Mouse (Mus musculus): ENCODE data around the gene Wdcp.
A peak's percentile ranks its signal among the peaks of the same experiment; 100 is the strongest.
"Not testable (repeated sequence)": the region's sequence is repeated elsewhere in the genome, so short reads cannot be mapped to it uniquely, and the experiment has no call there.

Wdcp gene

DNA sequence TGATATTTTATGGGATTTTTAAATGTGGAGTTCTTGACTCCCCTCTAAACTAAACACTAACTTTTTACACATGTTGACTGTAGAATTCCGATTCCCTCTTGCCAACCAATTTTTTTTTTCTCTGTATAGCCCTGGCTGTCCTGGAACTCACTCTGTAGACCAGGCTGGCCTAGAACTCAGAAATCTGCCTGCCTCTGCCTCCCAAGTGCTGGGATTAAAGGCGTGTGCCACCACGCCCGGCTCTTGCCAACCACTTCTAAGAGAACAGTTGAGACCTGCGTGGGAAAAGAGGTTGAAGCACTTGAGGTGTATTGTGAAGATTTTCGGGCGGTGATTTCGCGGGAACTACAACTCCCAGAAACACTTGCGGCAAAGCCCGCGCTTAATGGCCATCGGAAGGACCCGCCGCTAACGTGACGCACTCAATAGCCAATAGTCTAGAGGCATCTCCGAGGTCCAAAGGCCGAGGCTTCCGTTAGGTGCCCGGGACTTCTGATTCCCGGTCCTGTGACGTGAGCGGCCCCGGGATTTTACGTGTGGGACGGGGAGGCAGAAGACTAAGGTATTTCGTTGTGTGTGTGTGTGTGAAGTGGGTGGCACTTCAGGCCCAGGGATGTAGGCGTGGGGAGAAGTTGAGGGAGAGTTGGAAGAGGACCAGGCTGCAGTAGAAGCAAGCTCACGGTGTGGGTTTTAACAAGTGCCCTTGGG is at the start of gene Wdcp:
TSS of gene Wdcp (plus strand) at position 414 of the 708 bp plus-strand sequence.
- DNase-seq (ENCODE audit: low spot score in 2 of 2) = peak; percentile 82 to 85

DNA sequence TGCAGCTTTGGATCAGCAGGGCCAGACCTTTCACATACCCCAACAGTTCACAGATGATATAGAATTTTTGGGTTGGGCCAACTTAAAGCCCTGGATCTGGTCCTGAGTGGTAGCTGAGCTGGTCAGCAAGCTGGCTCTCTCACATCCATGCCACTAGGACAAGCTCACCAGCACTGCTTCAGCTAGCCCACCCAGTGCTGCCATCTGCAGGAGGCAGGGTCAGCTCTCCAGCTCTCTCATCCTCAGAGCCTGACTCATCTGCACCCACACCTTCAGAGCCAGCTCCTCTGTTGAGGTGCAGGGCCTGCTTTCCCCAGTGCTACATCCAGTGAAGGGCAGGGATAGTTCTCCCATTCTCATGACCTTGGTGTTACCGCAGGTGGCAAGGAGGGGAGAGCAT is 49.4 kb upstream of the Wdcp start:
- no peak for DNase-seq (ENCODE audit: low spot score in 2 of 2)

DNA sequence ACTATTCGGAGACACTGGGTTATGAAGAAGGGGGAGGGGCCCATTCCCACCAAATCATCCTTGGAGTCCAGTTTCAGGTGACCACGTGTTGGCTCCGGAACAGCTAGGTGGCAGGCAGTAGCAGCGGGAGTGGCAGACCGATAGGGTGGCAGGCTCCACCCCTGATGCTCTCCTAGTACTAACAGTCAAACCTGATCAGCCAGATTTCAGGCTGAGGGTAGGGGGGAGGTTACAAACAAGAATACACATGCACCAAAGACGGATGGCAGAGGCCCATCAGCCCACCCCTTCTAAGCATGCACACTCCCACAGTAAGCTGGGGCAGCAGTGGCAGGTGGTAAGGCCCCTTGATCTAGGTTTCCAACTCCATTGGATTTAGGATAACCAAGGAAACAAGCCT is 45.6 kb upstream of the Wdcp start:
- not testable (repeated sequence) for DNase-seq (ENCODE audit: low spot score in 2 of 2)

DNA sequence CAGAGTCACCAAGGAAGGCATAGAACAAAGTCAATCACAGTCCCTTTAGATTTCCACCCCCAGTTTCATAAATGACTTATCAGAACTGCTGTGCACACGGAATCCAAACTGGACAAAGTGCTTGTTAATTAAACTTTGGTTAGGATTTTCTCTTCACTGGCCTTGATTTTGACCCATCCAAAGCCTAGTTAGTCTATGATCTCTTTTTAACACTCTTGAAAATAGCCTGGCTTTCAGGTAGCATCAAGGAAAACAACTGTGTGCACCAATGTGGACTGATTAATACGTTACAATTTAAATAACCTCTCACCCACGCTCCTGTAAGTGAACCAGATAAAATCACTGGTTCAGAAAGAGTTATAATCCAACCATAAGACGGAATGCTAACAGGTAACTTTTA is 32.1 kb upstream of the Wdcp start:
- no peak for DNase-seq (ENCODE audit: low spot score in 2 of 2)

DNA sequence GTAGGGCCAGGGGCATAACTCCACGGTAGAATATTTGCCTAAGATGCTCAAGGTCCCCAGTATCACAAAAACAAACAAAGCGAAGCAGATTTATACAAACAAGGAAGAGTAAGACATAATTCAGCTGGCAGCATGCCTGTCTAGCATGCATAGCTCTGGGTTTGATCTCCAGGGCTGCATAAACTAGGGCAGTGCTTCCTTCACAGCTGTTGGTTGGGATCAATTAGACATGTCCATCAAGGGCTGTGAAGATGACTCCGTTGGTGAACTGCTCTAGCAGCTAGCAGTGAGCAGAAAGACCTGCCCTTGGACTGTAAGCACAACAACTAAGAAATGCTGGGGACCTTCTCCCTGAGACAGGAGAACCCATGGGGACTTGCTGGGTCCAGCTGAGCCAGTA is 31.4 kb upstream of the Wdcp start:
- DNase-seq (ENCODE audit: low spot score in 2 of 2) = no peak

DNA sequence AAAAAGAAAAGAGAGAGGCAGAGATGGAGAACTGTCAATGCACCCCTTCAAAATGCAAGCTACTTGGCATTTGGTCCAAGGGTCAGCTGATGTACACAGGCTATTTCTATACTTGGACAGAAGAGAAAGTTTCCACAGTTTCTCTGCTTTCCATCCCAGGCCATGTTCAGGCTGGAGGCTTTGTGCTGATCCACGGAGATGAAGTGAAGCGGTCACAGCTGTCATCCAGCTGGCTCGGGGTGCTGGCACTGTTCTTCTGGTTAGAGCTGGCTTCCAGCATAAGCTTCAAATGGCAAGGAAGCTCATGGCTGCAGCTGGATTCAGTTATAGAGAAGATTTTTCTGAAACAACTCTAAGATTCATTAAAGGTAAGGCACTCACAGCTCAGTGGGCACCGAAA is 29.5 kb upstream of the Wdcp start:
- no peak for DNase-seq (ENCODE audit: low spot score in 2 of 2)

DNA sequence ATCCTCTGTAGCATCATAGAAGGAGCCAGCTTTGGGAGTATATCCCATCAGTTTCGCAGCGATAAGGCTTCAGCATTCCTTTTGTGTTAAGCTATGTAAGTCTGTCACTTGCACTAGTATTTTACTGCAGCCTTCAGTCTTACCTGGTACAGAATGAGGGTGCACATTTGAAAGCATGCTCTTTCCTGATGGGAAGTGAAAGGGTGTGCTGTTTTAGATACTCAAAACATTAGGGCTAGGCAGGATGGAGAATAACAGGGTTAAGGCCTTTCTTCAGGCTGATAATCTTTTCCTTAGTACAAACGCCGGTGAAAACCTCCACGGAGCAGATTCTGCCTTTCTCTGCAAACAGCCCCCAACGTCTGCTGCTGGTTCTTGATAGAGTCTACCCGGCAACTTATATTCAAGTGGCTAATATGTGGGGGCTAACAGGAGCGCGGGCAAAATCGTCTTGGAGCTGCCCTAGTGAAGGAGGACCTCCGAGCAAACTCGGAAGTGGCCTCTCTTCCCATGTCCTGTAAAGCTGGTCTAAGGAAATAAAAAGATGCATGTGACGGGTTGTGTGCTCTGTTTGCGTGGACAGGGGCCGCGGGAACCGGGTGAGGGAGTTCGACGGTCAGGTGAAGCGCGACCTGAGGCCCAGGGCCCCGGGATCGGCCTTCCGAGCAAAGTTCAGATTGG is 26.3 kb upstream of the Wdcp start:
- no peak for DNase-seq (ENCODE audit: low spot score in 2 of 2)

DNA sequence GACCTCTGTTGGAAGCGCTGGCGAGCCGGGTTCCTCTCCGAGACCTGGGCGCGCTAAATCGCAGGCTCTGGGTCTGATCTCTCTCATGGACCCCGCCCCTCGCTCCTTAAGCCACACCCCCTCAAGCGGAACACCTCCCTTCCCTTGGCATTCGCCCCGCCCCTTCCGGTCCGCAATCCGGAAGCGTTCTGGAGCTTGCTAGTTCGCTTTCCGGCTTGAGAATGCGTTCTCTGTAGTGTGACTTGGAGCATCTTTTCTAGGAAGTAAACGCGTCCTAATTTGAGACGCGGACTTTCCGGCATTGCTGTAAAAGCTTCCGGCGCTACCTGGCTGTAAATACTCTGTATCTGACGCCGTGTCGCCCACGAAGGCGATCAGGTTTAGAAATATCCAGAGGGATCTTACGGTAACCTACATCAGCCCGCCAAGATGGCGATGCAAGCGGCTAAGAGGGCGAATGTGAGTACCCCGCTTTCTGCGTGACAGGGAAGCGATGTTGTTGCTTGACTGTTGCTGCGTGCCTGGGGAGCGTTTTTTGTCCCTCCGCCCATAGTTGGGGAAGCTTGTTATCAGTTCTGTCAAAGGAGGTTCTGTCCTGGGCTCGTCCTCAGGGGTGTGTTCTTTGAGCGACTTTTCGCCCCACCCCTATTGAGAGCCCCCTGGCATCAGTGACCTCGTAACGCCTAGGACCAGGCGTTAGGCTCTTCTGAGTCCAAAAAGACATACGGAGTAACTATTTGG is 25.6 kb upstream of the Wdcp start, which contains the start of gene Sf3b6:
TSS of gene Sf3b6 (plus strand) at position 184 of the 741 bp plus-strand sequence.
- peak; percentile 96 to 99 for DNase-seq (ENCODE audit: low spot score in 2 of 2)

DNA sequence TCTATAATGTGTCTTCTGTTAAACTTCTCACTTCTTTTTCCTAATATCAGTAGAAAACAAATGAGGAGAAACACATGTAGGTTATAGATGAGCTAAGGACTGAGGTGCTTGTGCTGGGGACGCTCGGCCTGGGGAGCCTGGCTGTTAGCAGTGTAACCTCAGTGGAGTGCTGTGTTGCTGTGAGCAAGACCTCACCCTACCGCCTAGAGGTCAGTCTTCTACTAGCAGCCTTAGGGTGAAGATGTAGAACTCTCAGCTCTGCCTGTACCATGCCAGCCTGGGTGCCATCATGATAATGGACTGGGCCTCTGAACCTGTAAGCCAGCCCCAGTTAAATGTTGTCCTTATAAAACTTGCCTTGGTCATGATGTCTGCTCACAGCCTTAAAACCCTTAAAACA is 15.8 kb upstream of the Wdcp start:
- DNase-seq (ENCODE audit: low spot score in 2 of 2) = peak in 1 of 2 experiments; percentile 29

DNA sequence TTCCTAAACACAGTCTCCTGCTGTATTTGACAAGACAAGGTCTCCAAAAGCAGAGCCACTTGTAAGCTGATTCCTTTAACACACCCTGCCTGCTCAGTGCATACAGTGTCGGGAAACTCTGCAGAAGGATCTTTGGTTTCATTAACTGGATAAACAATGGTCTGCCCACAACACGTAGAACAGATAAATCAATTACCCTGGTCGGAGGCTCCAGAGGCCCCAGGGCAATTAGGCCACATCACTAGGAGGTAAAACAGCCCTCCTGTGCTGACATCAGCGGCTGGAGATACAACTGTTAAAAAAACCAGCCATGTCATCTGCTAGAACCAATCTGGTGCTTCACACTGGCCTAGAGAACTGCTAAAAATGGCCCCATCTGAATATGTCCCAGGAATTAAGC is 6.1 kb upstream of the Wdcp start:
- no peak for DNase-seq (ENCODE audit: low spot score in 2 of 2)

DNA sequence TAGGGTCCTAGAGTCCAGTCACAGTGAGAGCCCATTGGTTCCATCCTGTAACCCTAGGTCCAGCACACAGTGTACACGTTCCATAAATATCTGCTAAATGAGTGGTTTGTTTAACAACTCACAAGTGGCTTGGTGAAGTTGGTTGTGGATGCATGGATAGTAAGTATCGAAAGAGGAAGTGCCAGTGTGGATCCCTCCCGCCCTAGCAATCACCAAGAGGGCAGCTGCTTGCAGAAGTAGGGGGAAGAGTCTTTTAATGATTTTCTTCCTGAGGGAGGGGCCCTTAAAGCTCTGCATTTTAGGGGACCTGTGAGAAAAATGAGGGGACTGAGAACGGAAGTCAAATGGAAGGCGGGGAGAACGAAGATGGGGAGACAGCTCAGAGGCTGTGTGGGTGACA is 3.1 kb upstream of the Wdcp start:
- no peak for DNase-seq (ENCODE audit: low spot score in 2 of 2)

DNA sequence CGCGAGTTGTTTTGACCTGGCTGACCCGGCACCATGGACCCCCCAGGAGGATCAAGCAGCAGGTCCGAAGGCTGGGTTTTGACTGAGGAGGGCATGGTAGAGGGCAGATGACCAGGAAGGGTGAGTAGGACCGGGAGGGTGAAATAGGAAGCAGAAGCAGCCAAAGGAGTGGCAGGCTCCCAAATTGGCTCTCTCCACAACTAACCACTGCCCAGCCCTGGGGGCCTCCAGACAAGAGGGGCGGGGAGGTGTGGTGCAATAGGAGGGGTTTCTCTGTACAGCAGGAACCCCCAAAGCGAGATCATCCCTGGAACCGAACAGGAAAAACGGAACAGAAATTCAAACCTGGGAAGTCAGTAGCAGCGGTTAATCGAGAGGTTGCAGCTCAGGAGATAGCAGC is 2.4 kb upstream of the Wdcp start:
- DNase-seq (ENCODE audit: low spot score in 2 of 2) = no peak

DNA sequence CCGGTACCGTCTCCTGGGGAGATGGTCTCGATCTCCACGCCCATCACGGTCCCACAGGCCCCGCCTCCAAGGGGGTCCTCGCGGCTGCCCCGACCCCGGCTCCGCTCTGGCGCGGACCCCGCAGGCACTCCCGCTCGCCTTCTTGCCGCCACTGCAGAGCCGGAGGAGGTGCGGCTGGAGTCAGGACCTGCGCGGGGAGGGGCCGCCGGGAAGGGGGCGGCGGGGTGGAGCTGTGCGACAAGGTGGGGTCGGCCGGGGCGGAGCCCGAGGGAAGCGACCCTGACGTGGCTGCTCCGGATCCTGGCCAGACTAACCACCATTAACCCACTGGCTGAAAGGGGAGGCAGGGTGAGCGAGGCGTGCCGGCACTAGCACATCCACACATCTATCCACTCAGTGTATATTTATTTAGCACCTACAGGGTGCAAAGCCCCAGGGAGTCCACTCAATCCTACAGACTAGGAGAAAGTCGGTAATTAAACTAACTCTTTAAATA is 1.7 kb upstream of the Wdcp start, which contains the start of gene Fkbp1b:
TSS of gene Fkbp1b (minus strand) at position 200 of the 496 bp plus-strand sequence.
- peak in 1 of 2 experiments; percentile 41 for DNase-seq (ENCODE audit: low spot score in 2 of 2)

DNA sequence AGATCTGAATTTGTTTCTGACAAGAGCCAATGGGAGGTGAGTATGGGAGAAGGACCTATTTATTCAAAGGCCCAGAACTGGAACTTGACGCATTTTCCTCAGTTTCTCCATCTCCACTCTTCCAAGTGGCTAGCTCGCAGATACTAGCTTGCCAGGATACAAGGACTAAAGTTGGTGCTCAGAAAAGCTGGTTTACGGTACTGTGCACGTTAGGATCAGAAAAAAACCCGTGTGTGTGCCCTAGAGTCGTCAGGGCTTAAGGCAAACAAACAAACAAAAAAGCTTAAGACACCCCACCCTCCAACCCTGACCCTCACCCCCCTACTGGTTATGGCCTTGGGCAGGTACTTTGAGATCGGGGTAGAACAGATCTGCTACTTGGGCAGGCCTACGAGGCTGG is 647 bp upstream of the Wdcp start:
- DNase-seq (ENCODE audit: low spot score in 2 of 2) = no peak

DNA sequence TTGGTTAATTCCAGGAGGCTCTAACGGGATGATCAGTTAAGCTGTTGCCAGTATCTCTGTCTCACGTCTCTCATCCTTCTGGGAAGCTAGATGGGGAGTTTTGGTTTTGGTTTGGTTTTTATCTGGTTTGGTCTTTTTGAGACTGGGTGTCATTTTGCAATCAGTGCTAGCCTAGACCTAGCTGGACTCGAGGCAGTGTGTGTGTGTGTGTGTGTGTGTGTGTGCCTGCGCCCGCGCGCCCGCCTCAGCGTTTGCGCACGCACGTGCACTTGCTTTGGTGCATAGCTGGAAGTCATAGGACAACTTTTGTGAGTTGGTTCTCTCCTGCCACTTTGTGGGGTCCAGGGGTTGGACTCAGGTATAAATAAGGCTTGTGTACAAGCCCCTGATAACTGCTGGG is 638 bp downstream of the Wdcp start:
- no peak for DNase-seq (ENCODE audit: low spot score in 2 of 2)

DNA sequence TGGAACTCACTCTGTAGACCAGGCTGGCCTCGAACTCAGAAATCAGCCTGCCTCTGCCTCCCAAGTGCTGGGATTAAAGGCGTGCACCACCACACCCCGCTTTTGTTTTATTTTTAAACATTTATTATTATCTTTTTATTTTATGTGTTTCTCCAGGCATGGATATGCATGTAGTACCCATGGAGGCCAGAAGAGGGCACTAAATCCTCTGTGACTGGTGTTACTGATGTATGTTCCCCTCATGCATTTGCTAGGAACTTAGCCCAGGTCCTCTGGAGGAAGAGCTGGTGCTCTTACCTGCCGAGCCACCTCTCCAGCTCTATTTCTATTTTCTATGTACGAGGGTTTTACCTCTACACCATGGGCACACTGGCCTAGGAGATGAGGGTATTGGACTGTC is 13.1 kb downstream of the Wdcp start:
- no peak for DNase-seq (ENCODE audit: low spot score in 2 of 2)

DNA sequence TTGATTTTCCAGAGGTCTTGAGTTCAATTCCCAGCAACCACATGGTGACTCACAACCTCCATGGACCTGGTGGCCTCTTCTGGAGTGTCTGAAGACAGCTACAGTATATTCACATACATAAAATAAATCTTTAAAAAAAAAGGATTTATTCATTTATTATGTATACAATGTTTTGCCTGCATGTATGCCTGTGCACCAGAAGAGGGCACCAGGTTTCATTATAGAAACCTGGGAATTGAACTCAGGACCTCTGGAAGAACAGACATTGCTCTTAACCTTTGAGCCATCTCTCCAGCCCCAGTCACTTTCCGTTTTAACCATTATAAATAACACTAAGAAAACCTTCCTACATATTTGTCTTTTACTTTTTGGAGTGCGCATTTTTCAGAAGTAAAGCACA is 13.7 kb downstream of the Wdcp start:
- DNase-seq (ENCODE audit: low spot score in 2 of 2) = no peak

DNA sequence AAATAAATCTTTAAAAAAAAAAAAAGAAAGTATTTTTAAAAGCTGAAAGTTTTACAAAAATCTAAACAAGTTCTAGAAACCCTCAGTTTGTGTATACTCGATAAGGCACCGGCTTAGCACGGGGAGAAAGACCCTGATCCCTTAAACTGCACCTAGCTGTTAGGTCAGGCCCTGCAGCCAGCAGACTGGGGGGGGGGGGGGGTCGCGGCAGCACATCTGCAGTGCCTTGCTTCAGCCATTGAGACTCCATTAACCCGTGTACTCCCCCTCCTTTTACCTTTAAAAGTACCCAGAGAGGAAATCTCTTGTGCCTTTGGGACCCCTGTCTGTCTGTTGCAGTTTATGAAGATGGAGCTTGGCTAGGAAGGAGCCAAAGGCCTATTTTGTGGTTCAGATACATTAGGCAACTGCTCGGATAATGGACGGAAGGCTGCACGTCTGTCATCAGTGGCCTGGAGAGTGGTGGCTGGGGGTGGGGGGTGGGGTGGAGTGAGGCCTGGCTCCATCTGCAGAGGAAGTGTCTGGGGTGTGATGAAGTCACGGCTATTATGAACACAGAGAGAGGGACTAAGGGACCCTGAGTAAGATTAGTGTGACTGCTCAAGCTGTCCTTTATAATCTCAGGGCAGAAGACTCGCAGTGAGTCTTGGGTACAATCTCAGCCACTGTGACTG is 16.3 kb downstream of the Wdcp start:
- DNase-seq (ENCODE audit: low spot score in 2 of 2) = no peak

DNA sequence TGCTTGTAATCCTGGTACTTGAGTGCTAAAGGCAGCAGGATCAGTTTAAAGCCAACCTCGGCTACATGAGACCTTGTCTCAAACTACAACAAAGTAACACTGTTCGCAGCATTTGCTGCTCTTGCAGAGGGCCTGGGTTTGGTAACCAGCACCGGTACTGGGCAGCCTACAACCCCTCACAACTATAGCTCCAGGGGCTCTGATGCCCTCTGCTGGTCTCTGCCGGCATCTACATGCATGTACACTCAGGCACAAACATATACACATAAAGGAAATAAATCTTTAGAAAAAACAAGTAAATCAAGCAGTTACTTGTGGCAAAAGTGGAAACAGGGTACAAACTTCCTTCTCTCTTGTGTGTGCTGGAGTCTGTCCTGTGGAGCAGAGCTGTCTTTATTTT is 19.6 kb downstream of the Wdcp start:
- DNase-seq (ENCODE audit: low spot score in 2 of 2) = no peak

DNA sequence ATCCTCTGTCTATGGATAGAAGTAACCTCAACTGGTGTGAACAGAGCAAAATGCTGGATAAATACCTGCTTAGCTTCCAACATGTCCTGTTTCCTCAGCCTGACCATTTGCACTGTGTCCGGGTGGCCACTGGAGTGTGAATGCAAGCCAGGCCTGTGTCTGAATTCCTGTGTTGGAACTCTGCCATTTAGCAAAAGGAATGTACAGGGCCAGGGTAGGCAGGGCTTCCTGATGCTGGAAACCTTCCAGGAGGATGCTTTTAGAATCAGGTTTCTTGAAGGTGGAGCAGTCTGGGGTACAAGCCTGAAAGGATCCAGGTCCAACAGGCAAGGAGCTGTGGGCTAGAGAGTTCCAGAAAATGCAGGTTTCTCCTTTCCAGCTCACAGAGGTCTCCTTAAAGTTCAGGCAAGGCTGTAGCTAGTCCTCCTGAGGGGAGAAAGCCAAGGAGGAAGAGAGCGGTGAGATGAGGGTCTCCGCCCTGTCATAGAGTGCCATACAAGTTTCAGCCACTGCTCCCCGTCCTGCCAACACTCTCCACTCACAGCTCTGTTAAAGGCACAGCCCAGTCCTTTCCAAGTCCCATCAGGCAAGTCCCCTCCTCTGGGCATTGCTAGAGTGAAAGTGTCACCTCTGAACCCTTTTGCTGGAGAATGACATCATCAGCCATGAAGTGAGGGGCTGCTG is 20.7 kb downstream of the Wdcp start:
- no peak for DNase-seq (ENCODE audit: low spot score in 2 of 2)

DNA sequence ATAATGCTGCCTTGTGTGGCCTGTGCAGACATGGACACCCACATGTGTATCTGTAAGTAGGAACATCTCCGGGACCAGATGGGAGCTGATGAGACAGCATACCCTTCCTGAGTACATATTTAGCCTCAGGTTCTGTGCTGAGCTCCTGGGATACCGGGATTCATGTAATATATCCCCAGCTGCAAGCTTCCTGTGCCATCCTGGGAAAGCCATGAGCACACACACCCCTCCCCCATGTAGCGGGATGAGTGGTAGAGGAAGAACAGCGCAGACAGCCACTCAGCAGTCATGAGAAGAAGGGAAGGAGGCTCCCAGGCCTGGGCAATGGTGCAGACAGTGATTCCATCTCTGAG is 21.2 kb downstream of the Wdcp start:
- DNase-seq (ENCODE audit: low spot score in 2 of 2) = no peak

DNA sequence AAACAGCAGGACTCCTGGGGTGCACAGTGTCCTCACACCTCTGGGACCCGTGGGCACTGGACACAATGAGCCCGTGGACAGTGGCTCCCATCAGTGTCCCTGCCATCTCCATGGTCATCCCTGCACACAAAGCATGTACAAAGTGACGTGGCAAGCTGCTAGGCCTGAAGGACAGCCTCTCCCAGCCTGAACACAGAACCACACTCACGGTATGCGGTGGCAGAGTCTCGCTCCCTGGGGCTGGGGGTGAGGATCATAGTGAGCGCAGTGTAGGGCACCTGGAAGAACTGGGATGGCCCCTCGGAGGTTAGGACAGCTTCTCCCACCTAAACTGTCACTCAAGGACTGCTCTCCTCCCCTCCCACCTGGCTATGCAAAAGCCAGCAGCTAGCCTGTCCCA is 25.8 kb downstream of the Wdcp start:
- no peak for DNase-seq (ENCODE audit: low spot score in 2 of 2)

Measured in urinary bladder, postnatal 4 days (tissue).